Mouse (Mus musculus) C2C12 (cell line): Measurements from ENCODE around the gene Nedd9. TPM values are rescaled to one million over a fixed set of nuclear protein-coding genes. Genes with fewer than 3 reads are reported as not detected.

Experiments
- H3K27me3 ChIP-seq: one replicate; pipeline ENCODE4 v1.6.1; 2011; ENCODE audit not compliant: control insufficient read depth, insufficient read depth, insufficient read length
- H3K36me3 ChIP-seq: one replicate; pipeline ENCODE4 v1.6.1; 2011; ENCODE audit not compliant: control insufficient read depth, insufficient read depth
- H3K4me3 ChIP-seq: one replicate; pipeline ENCODE4 v1.5.1; 2011; ENCODE audit warnings: mild to moderate bottlenecking, control low read depth; ENCODE audit not compliant: poor library complexity, insufficient read depth, severe bottlenecking
- H3K79me2 ChIP-seq: one replicate; pipeline ENCODE4 v1.6.1; 2011; ENCODE audit not compliant: control insufficient read depth, insufficient read depth
- H3K79me3 ChIP-seq: one replicate; pipeline ENCODE4 v1.6.1; 2011; ENCODE audit warnings: low read depth, control low read depth
- H3ac ChIP-seq: one replicate; pipeline ENCODE3; 2011; ENCODE audit warnings: low read depth; ENCODE audit not compliant: control insufficient read depth, insufficient read length
- CEBPB ChIP-seq: IDR thresholded peaks from one replicate; pipeline ENCODE4 v1.6.1; 2011; ENCODE audit warnings: low read depth, mild to moderate bottlenecking, control low read depth, moderate library complexity
- CTCF ChIP-seq: IDR thresholded peaks from one replicate; pipeline ENCODE4 v1.5.1; 2011; ENCODE audit not compliant: control insufficient read depth, insufficient read depth, insufficient read length
- FOSL1 ChIP-seq: IDR thresholded peaks from one replicate; pipeline ENCODE4 v1.8.0; 2011; ENCODE audit warnings: mild to moderate bottlenecking, low read length; ENCODE audit not compliant: poor library complexity, insufficient read depth, severe bottlenecking
- MAX ChIP-seq: IDR thresholded peaks from one replicate; pipeline ENCODE4 v1.6.1; 2011; ENCODE audit warnings: mild to moderate bottlenecking, control low read depth
- MYOD1 ChIP-seq: IDR thresholded peaks from one replicate; pipeline ENCODE4 v1.6.1; 2011; ENCODE audit warnings: low read depth; ENCODE audit not compliant: control insufficient read depth, insufficient read length
- MYOG ChIP-seq: IDR thresholded peaks from one replicate; pipeline ENCODE4 v1.6.1; 2011; ENCODE audit not compliant: control insufficient read depth, insufficient read length; ENCODE audit errors: extremely low read depth
- USF1 ChIP-seq: IDR thresholded peaks from one replicate; pipeline ENCODE4 v1.6.1; 2011; ENCODE audit warnings: low read depth, mild to moderate bottlenecking, control low read depth, moderate library complexity
- polyA plus RNA-seq: library from polyadenylated mRNA; unstranded; fragments of >200 nt; fragmentation: generic; extraction: Trizol; gene quantifications from one replicate; pipeline ENCODE4 v1.2.1, GENCODE M21; 2012; ENCODE audit warnings: missing spikeins

The Nedd9 gene
- polyA plus RNA-seq, 1 experiment, result 6.7 TPM

- Histone ChIP-seq H3K79me3 (no peaks in the 10 kb centered on the region), H3K27me3 (no peaks in the 10 kb centered on the region), H3K79me2 (no peaks in the 10 kb centered on the region), H3K36me3 (no peaks in the 10 kb centered on the region), H3K4me3 (no peak overlapping the region), H3ac (no peak overlapping the region)
- TF ChIP-seq USF1, result no peak
- TF ChIP-seq CTCF, result no peak
- TF ChIP-seq CEBPB, result no peak
- TF ChIP-seq MYOG, result no peak
- TF ChIP-seq MYOD1, result no peak
- TF ChIP-seq FOSL1, result no peak
- no peak for TF ChIP-seq MAX
Measured at GRCm38 (mm10) chr13:41382635-41383034, 104.5 kb downstream of the Nedd9 start.

DNA sequence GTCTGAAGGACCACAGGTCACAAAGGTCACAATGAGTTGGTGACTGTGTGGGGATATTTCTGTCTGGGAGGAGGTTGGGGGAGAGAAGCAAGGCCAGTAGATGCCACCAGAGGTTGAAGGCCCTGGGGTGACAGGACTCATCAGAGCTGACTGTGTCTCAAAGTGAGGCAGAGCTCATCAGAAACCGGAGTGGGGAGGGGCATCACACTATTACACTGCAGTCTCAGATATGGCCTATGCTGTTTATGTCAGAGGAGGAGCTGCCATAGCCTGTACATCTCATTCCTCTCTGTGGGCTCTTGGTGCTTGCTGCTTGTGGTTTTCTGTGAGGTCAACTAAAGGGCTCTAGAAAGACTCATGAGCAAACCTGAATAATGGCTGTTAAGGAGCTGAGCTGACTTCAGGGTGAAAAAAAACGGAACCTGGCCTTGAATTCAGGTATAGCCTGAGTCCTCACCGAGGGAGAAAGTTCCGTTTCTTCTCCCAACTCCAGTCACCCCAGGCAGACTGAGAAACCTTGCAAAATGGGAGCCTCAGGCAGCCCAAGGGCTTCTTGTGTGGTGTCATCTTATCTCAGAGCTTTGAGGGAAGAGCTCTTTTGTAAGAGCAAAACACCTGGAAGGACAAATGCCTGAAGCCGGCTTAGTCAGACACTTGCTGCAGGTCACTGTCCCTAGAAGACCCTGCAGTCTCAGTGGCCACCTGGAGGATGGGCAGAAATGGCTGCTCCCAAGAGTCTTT lies 105.2 kb downstream of the Nedd9 start:
- no peak overlapping the region for H3K4me3 ChIP-seq
- H3K79me2 ChIP-seq, result no peaks in the 10 kb centered on the region
- TF ChIP-seq USF1, result no peak
- no peak for TF ChIP-seq MYOD1
- no peak for TF ChIP-seq CTCF
- no peak for TF ChIP-seq MYOG
- TF ChIP-seq FOSL1, result no peak
- no peak for TF ChIP-seq CEBPB
- TF ChIP-seq MAX, result no peak

GRCm38 (mm10) chr13:41381041-41381805 lies 105.9 kb downstream of the Nedd9 start:
- Histone ChIP-seq H3ac (no peak overlapping the region), H3K36me3 (no peaks in the 10 kb centered on the region), H3K4me3 (no peak overlapping the region), H3K79me2 (no peaks in the 10 kb centered on the region), H3K27me3 (no peaks in the 10 kb centered on the region), H3K79me3 (no peaks in the 10 kb centered on the region)
- TF ChIP-seq CTCF (no peak), MYOD1 (no peak)

More for the DNA sequence above, 105.2 kb downstream of the Nedd9 start:
- no peaks in the 10 kb centered on the region for H3K79me3 ChIP-seq
- H3ac ChIP-seq, result no peak overlapping the region
- no peaks in the 10 kb centered on the region for H3K27me3 ChIP-seq
- H3K36me3 ChIP-seq, result no peaks in the 10 kb centered on the region

DNA sequence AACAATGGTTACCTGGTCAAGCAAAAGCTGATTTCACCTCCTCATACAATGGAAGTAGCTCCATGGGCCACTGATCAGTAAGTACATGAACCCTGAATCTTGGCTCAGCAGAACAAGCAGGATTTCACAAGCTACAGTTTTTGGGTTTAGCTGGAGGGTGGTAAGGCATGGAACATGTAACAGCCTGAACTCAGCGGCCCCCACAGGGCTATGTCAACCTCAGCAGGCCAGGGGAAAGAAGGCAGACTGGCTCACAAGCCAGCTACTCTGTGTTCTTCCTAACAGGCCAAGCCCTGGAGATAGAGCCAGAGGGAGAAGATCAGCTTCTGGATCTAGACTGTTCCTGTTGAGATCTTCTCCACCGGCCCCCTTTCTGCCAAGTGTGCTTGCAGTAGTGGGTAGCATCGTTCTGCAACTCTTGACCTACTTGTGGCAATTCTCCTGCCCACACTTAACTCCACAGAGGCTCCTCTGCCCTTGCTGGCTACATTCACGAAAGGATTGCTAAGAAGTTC lies 107.2 kb downstream of the Nedd9 start:
- TF ChIP-seq MYOD1 (no peak), CEBPB (no peak), MAX (no peak), USF1 (no peak)
- H3K79me2 ChIP-seq, result no peaks in the 10 kb centered on the region
- no peaks in the 10 kb centered on the region for H3K27me3 ChIP-seq
- no peak overlapping the region for H3K4me3 ChIP-seq
- H3ac ChIP-seq, result no peak overlapping the region
- H3K36me3 ChIP-seq, result no peaks in the 10 kb centered on the region
- no peaks in the 10 kb centered on the region for H3K79me3 ChIP-seq

GRCm38 (mm10) chr13:41378462-41378861 lies 108.7 kb downstream of the Nedd9 start:
- Histone ChIP-seq H3K79me2 (no peaks in the 10 kb centered on the region), H3K36me3 (no peaks in the 10 kb centered on the region), H3K27me3 (no peaks in the 10 kb centered on the region), H3ac (no peak overlapping the region), H3K4me3 (no peak overlapping the region), H3K79me3 (no peaks in the 10 kb centered on the region)
- TF ChIP-seq CTCF, result no peak
- no peak for TF ChIP-seq MYOD1
- no peak for TF ChIP-seq FOSL1
- TF ChIP-seq MAX, result no peak
- TF ChIP-seq USF1, result no peak
- TF ChIP-seq MYOG, result no peak
- TF ChIP-seq CEBPB, result no peak

GRCm38 (mm10) chr13:41377856-41378255 lies 109.3 kb downstream of the Nedd9 start:
- no peaks in the 10 kb centered on the region for H3K27me3 ChIP-seq
- H3ac ChIP-seq, result no peak overlapping the region
- H3K4me3 ChIP-seq, result no peak overlapping the region
- TF ChIP-seq MYOG, result no peak
- TF ChIP-seq USF1, result no peak
- TF ChIP-seq FOSL1, result no peak
- TF ChIP-seq CTCF, result no peak
- no peak for TF ChIP-seq MAX
- no peak for TF ChIP-seq CEBPB
- TF ChIP-seq MYOD1, result no peak
- no peaks in the 10 kb centered on the region for H3K36me3 ChIP-seq
- H3K79me2 ChIP-seq, result no peaks in the 10 kb centered on the region
- H3K79me3 ChIP-seq, result no peaks in the 10 kb centered on the region
